Mouse (Mus musculus) stomach, embryonic 16.5 days (tissue): Measurements from ENCODE around the gene Ergic2. TPM values are rescaled to one million over a fixed set of nuclear protein-coding genes. Genes with fewer than 3 reads are reported as not detected.

ENCODE experiments used
- polyA plus RNA-seq: library from polyadenylated mRNA; unstranded; fragments of >200 nt; fragmentation: Nextera tagmentation; extraction: Ambion mirVana; gene quantifications from 2 replicates; pipeline ENCODE4 v1.2.1, GENCODE M21; 2015

Gene Ergic2
- polyA plus RNA-seq, 1 experiment from 2014 or later = 204 TPM

Other genes with a start within 250 kb of the Ergic2 start
- gene Far2, start 165.1 kb downstream of the Ergic2 start, polyA plus RNA-seq = 4.6 and 5.1 TPM in 2 replicates
- 1.6 TPM in 2 replicates for gene Tmtc1, start 232.0 kb upstream of the Ergic2 start, polyA plus RNA-seq